Mouse (Mus musculus) kidney, postnatal 0 days (tissue): ENCODE results near the gene Snrnp25. TPM values are rescaled to one million over a fixed set of nuclear protein-coding genes. Genes with fewer than 3 reads are reported as not detected.

Experiments used
- ATAC-seq: fragments of 200-750 bp; cut with Nextera tagmentation; replicated peaks from 2 replicates; pipeline ENCODE4 v1.8.0; 2017; ENCODE audit warnings: low read depth, moderate number of reproducible peaks, moderate TSS enrichment, moderate library complexity; ENCODE audit not compliant: low FRiP score
- DNase-seq: peaks from one replicate; pipeline ENCODE4 v3.0.0-alpha.2; 2016; ENCODE audit warnings: low spot score
- H3K27ac ChIP-seq: fragments of 300-500 bp; sonication (generic); 2 replicates; pipeline ENCODE4 v1.5.1; 2014; ENCODE audit warnings: mild to moderate bottlenecking
- H3K27me3 ChIP-seq: fragments of 300-500 bp; sonication (generic); 2 replicates; pipeline ENCODE4 v1.6.1; 2014; ENCODE audit warnings: low read length, mixed read lengths; ENCODE audit not compliant: insufficient read depth
- H3K36me3 ChIP-seq: fragments of 300-500 bp; sonication (generic); 2 replicates; pipeline ENCODE4 v1.6.1; 2014; ENCODE audit warnings: low read length, mixed read lengths; ENCODE audit not compliant: insufficient read depth
- H3K4me1 ChIP-seq: fragments of 300-500 bp; sonication (generic); replicated peaks from 2 replicates; pipeline ENCODE4 v1.6.1; 2014; ENCODE audit warnings: antibody characterized with exemption, low read length, mixed read lengths; ENCODE audit not compliant: insufficient read depth
- H3K4me2 ChIP-seq: fragments of 300-500 bp; sonication (generic); 2 replicates; pipeline ENCODE4 v1.6.1; 2014; ENCODE audit warnings: mild to moderate bottlenecking, low read length, moderate library complexity, mixed read lengths
- H3K4me3 ChIP-seq: fragments of 300-500 bp; sonication (generic); replicated peaks from 2 replicates; pipeline ENCODE4 v1.5.1; 2014; ENCODE audit warnings: low read depth, low read length
- H3K9ac ChIP-seq: fragments of 300-500 bp; sonication (generic); 2 replicates; pipeline ENCODE4 v1.6.1; 2014; ENCODE audit warnings: low read depth, low read length
- H3K9me3 ChIP-seq: fragments of 300-500 bp; sonication (generic); replicated peaks from 2 replicates; pipeline ENCODE4 v1.6.1; 2016; ENCODE audit warnings: low read length, inconsistent platforms, mixed read lengths
- CTCF ChIP-seq: IDR thresholded peaks from 2 replicates; pipeline ENCODE4 v1.5.1; 2016; ENCODE audit warnings: antibody characterized with exemption, low read depth, mild to moderate bottlenecking, moderate library complexity
- whole genome bisulfite sequencing: fragments of 180-500 bp; shearing (Covaris S2); extraction: QIAGEN DNeasy Blood & Tissue Kit; methylation state at CpG from one replicate; pipeline ENCODE4 v1.1.7; 2014; 5-methylcytosine and 5-hydroxymethylcytosine counted together
- polyA plus RNA-seq: library from polyadenylated mRNA; unstranded; fragments of >200 nt; fragmentation: Nextera tagmentation; extraction: Ambion mirVana; gene quantifications from 2 replicates; pipeline ENCODE4 v1.2.1, GENCODE M21; 2015

The Snrnp25 gene
- polyA plus RNA-seq, 1 experiment from 2014 or later: 49.5 TPM

GRCm38 (mm10) chr11:32247068-32247467 lies 41.9 kb downstream of the Snrnp25 start:
- TF ChIP-seq CTCF: peak; percentile 55
- peaks cover 16% of the 10 kb centered on the region for H3K36me3 ChIP-seq
- no peak for ATAC-seq

GRCm38 (mm10) chr11:32248350-32248749 lies 43.1 kb downstream of the Snrnp25 start:
- 68% methylated on average over 3 of the region's 3 CpGs for WGBS
- H3K9ac ChIP-seq: no peak overlapping the region
- no peak overlapping the region for H3K4me3 ChIP-seq
- TF ChIP-seq CTCF: no peak
- H3K27ac ChIP-seq: no peak overlapping the region
- DNase-seq (no peak), ATAC-seq (no peak)
- H3K36me3 ChIP-seq: peaks cover 17% of the 10 kb centered on the region
- H3K4me1 ChIP-seq: peaks cover 10% of the 10 kb centered on the region
- no peaks in the 10 kb centered on the region for H3K9me3 ChIP-seq
- no peak overlapping the region for H3K4me2 ChIP-seq
- H3K27me3 ChIP-seq: no peaks in the 10 kb centered on the region

More at GRCm38 (mm10) chr11:32247068-32247467, 41.9 kb downstream of the Snrnp25 start:
- no peak overlapping the region for H3K27ac ChIP-seq
- H3K4me1 ChIP-seq: peaks cover 12% of the 10 kb centered on the region
- no peak overlapping the region for H3K4me3 ChIP-seq
- no peak overlapping the region for H3K9ac ChIP-seq
- no peak for DNase-seq
- H3K27me3 ChIP-seq: no peaks in the 10 kb centered on the region
- no peaks in the 10 kb centered on the region for H3K9me3 ChIP-seq
- H3K4me2 ChIP-seq: no peak overlapping the region

GRCm38 (mm10) chr11:32250880-32251763 lies 45.9 kb downstream of the Snrnp25 start:
- WGBS: 81% methylated on average over 8 of the region's 8 CpGs
- Histone ChIP-seq H3K36me3 (peaks cover 30% of the 10 kb centered on the region), H3K9ac (no peak overlapping the region), H3K9me3 (no peaks in the 10 kb centered on the region), H3K4me1 (no peaks in the 10 kb centered on the region), H3K4me2 (no peak overlapping the region), H3K4me3 (no peak overlapping the region), H3K27me3 (no peaks in the 10 kb centered on the region), H3K27ac (no peak overlapping the region)
- no peak for DNase-seq
- no peak for ATAC-seq
- no peak for TF ChIP-seq CTCF

- WGBS: 88% methylated on average over 1 of the region's 1 CpGs
- no peaks in the 10 kb centered on the region for H3K9me3 ChIP-seq
- H3K4me2 ChIP-seq: no peak overlapping the region
- peaks cover 30% of the 10 kb centered on the region for H3K36me3 ChIP-seq
- H3K9ac ChIP-seq: no peak overlapping the region
- H3K27me3 ChIP-seq: no peaks in the 10 kb centered on the region
- ATAC-seq (no peak), DNase-seq (no peak)
- H3K4me3 ChIP-seq: no peak overlapping the region
- no peak for TF ChIP-seq CTCF
- no peak overlapping the region for H3K27ac ChIP-seq
- H3K4me1 ChIP-seq: no peaks in the 10 kb centered on the region
Observed at GRCm38 (mm10) chr11:32253121-32253520, 47.9 kb downstream of the Snrnp25 start.

GRCm38 (mm10) chr11:32256146-32256545 lies 50.9 kb downstream of the Snrnp25 start:
- no peak overlapping the region for H3K4me2 ChIP-seq
- no peak overlapping the region for H3K9ac ChIP-seq
- no peaks in the 10 kb centered on the region for H3K27me3 ChIP-seq
- 94% methylated on average over 1 of the region's 1 CpGs for WGBS
- H3K9me3 ChIP-seq: no peaks in the 10 kb centered on the region
- DNase-seq (no peak), ATAC-seq (no peak)
- H3K27ac ChIP-seq: no peak overlapping the region
- no peak for TF ChIP-seq CTCF
- peaks cover 25% of the 10 kb centered on the region; the same call in 1 of the 2 replicates for H3K36me3 ChIP-seq
- H3K4me1 ChIP-seq: no peaks in the 10 kb centered on the region
- H3K4me3 ChIP-seq: no peak overlapping the region

GRCm38 (mm10) chr11:32256566-32256965 lies 51.4 kb downstream of the Snrnp25 start:
- H3K27me3 ChIP-seq: no peaks in the 10 kb centered on the region
- ATAC-seq (no peak), DNase-seq (no peak)
- TF ChIP-seq CTCF: no peak
- H3K4me2 ChIP-seq: no peak overlapping the region
- no peaks in the 10 kb centered on the region for H3K9me3 ChIP-seq
- H3K9ac ChIP-seq: no peak overlapping the region
- H3K4me1 ChIP-seq: no peaks in the 10 kb centered on the region
- H3K27ac ChIP-seq: no peak overlapping the region
- 91% methylated on average over 3 of the region's 3 CpGs for WGBS
- H3K4me3 ChIP-seq: no peak overlapping the region
- H3K36me3 ChIP-seq: peaks cover 24% of the 10 kb centered on the region; the same call in 1 of the 2 replicates

Other genes with a start within 250 kb of the Snrnp25 start
- gene 4930524B15Rik, start 239.8 kb upstream of the Snrnp25 start, polyA plus RNA-seq: 0.10 and 0.18 TPM in 2 replicates
- gene Nsg2, start 205.0 kb upstream of the Snrnp25 start, polyA plus RNA-seq: 7.2 and 9.2 TPM in 2 replicates
- not detected in 2 replicates for gene Il9r, start 5.1 kb upstream of the Snrnp25 start, polyA plus RNA-seq
- gene Rhbdf1, start 16.9 kb downstream of the Snrnp25 start, polyA plus RNA-seq: 49.3 and 55.0 TPM in 2 replicates
- gene Mpg, start 21.1 kb downstream of the Snrnp25 start, polyA plus RNA-seq: 31.6 and 33.0 TPM in 2 replicates
- gene Nprl3, start 62.3 kb downstream of the Snrnp25 start, polyA plus RNA-seq: 36.9 and 44.2 TPM in 2 replicates
- gene Hba-x, start 71.0 kb downstream of the Snrnp25 start, polyA plus RNA-seq: 0.36 and 0.43 TPM in 2 replicates
- gene Hba-a1, start 78.1 kb downstream of the Snrnp25 start, polyA plus RNA-seq: 1,023 and 1,027 TPM in 2 replicates
- gene Hbq1b, start 81.5 kb downstream of the Snrnp25 start, polyA plus RNA-seq: 0.87 and 0.92 TPM in 2 replicates
- gene Hba-a2, start 91.1 kb downstream of the Snrnp25 start, polyA plus RNA-seq: 2,400 and 2,472 TPM in 2 replicates
- 0.37 TPM in 1 of 2 replicates, not detected in the other for gene Hbq1a, start 94.7 kb downstream of the Snrnp25 start, polyA plus RNA-seq
- gene Sh3pxd2b, start 142.4 kb downstream of the Snrnp25 start, polyA plus RNA-seq: 6.6 TPM in 2 replicates
- gene Ubtd2, start 250.0 kb downstream of the Snrnp25 start, polyA plus RNA-seq: 28.8 TPM in 2 replicates